Comparison of ENCODE assay signal across 19 mouse cellular contexts in the genomic region with DNA sequence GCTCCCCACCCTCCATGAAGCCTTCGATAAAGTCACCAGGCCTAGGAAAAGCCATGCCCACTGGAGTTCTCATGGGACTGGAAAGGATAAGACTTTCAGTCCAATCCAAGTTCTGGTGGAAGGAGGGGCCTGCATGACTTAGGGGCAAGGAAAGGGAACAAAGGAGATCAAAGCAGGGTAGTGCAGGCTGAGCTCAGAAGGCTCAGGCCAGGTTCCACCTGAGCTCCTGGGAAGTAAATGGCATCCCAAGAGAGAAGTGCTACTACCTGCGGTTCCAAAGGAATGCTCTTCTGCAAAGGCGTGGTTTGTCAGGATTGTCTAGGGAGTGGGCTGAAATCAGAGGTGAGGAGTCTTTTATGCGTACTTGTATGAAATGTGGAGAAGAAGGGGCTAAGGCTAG. TPM values are rescaled to one million over a fixed set of nuclear protein-coding genes. Genes with fewer than 3 reads are reported as not detected.
"Had no signal": no experiment of that assay in that cellular context is flagged by ENCODE, and none has a peak within 500 bp of the region (broad histone marks: within the 10 kb centered on the region; RNA-seq: fewer than 3 reads in every experiment).

No protein-coding gene starts in this region.

- H3K27me3 ChIP-seq: liver, embryonic 13.5 days; midbrain, embryonic 15.5 days; neural tube, embryonic 13.5 days; stomach, embryonic 15.5 days had no signal

- ATAC-seq: liver, postnatal 0 days; midbrain, embryonic 15.5 days had no signal

- H3K9me3 ChIP-seq: limb, embryonic 10.5 days; liver, embryonic 13.5 days; midbrain, embryonic 15.5 days; neural tube, embryonic 13.5 days; stomach, embryonic 15.5 days had no signal

- H3K4me1 ChIP-seq: neural tube, embryonic 13.5 days had no signal

- H3K36me3 ChIP-seq: limb, embryonic 10.5 days; liver, embryonic 13.5 days; midbrain, embryonic 15.5 days; neural tube, embryonic 13.5 days; stomach, embryonic 15.5 days had no signal

- DNase-seq: kidney, adult 8-10 months; kidney, postnatal 25 days; liver, embryonic 13.5 days; liver, postnatal 0 days; lung, postnatal 36 days; retina, postnatal 1 day; right cerebral cortex, postnatal 4 days; thymus, postnatal 4 days had no signal

- H3K27ac ChIP-seq: left cerebral cortex, adult 2 months; limb, embryonic 10.5 days; liver, embryonic 13.5 days; midbrain, embryonic 15.5 days; neural tube, embryonic 13.5 days; stomach, embryonic 15.5 days had no signal

- H3K4me2 ChIP-seq: liver, embryonic 13.5 days; midbrain, embryonic 11.5 days; midbrain, embryonic 15.5 days; neural tube, embryonic 13.5 days; stomach, embryonic 15.5 days had no signal

- H3K9ac ChIP-seq: liver, embryonic 13.5 days; liver, postnatal 0 days; midbrain, embryonic 15.5 days; neural tube, embryonic 13.5 days; stomach, embryonic 15.5 days had no signal

- H3K4me3 ChIP-seq: left cerebral cortex, adult 2 months; limb, embryonic 10.5 days; liver, embryonic 13.5 days; midbrain, embryonic 15.5 days; neural tube, embryonic 13.5 days; stomach, embryonic 15.5 days had no signal

RNA-seq across cellular contexts. Expression of a gene that starts 39.4 kb away (rescaled TPM):
- total RNA-seq: layer of hippocampus, postnatal 25 days; left cerebral cortex, adult 2 months; left cerebral cortex, postnatal 14 days; megakaryocyte progenitor cell, adult 5-6 weeks had no signal
- polyA plus RNA-seq: limb, embryonic 14.5 days; midbrain, embryonic 15.5 days; neural tube, embryonic 13.5 days; spleen, adult 2 months had no signal
